Mouse (Mus musculus) neural tube, embryonic 15.5 days (tissue): Measurements from ENCODE around the gene 2310003L06Rik. TPM values are rescaled to one million over a fixed set of nuclear protein-coding genes. Genes with fewer than 3 reads are reported as not detected.

Experiments
- ATAC-seq: fragments of 200-750 bp; cut with Nextera tagmentation; 2 replicates; pipeline ENCODE4 v1.8.0; 2017; ENCODE audit warnings: mild to moderate bottlenecking, moderate TSS enrichment, moderate library complexity; ENCODE audit not compliant: low FRiP score
- H3K27ac ChIP-seq: fragments of 300-500 bp; sonication (generic); replicated peaks from 2 replicates; pipeline ENCODE4 v1.5.1; 2015; ENCODE audit warnings: mild to moderate bottlenecking, inconsistent platforms
- H3K27me3 ChIP-seq: fragments of 300-500 bp; sonication (generic); replicated peaks from 2 replicates; pipeline ENCODE4 v1.6.1; 2015; ENCODE audit warnings: inconsistent platforms
- H3K36me3 ChIP-seq: fragments of 300-500 bp; sonication (generic); 2 replicates; pipeline ENCODE4 v1.6.1; 2015; ENCODE audit warnings: inconsistent platforms
- H3K4me1 ChIP-seq: fragments of 300-500 bp; sonication (generic); 2 replicates; pipeline ENCODE4 v1.6.1; 2015; ENCODE audit warnings: inconsistent platforms
- H3K4me2 ChIP-seq: fragments of 300-500 bp; sonication (generic); 2 replicates; pipeline ENCODE4 v1.6.1; 2015; ENCODE audit warnings: inconsistent platforms, mild to moderate bottlenecking, moderate library complexity
- H3K4me3 ChIP-seq: fragments of 300-500 bp; sonication (generic); replicated peaks from 2 replicates; pipeline ENCODE4 v1.5.1; 2015; ENCODE audit warnings: mild to moderate bottlenecking, inconsistent platforms
- H3K9ac ChIP-seq: fragments of 300-500 bp; sonication (generic); replicated peaks from 2 replicates; pipeline ENCODE4 v1.6.1; 2015; ENCODE audit warnings: mild to moderate bottlenecking, inconsistent platforms
- H3K9me3 ChIP-seq: fragments of 300-500 bp; sonication (generic); replicated peaks from 2 replicates; pipeline ENCODE4 v1.6.1; 2016; ENCODE audit warnings: inconsistent platforms
- WGBS: fragments of 180-500 bp; shearing (Covaris S2); methylation state at CpG from one replicate; pipeline ENCODE4 v1.1.7; 2015; ENCODE audit warnings: mixed read lengths; 5-methylcytosine and 5-hydroxymethylcytosine counted together
- polyA plus RNA-seq: library from polyadenylated mRNA; unstranded; fragments of >200 nt; fragmentation: Nextera tagmentation; extraction: Ambion mirVana; gene quantifications from 2 replicates; pipeline ENCODE4 v1.2.1, GENCODE M21; 2015

Gene 2310003L06Rik
- not detected in 2 replicates for polyA plus RNA-seq

DNA sequence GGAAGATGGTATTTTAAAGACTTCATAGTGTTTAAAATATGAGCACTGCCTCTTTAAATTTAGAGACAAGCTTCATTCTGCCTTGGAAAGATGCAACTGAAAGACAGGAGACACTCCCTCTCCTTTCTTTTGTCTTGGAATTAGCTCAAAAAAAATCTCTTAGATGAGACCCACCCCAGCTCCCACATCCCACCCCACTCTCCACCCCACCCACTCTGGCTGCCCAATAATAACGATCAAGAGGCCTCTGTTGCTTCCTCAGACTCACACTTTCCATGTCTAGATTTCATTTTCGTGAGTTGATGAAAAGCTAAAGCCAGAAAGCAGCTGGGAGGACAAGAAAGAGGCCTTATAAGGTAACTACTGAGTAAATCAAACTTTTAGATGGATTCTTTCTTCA, at the start of gene 2310003L06Rik, which contains the start of gene Gm28434:
TSS of gene 2310003L06Rik (plus strand) at position 259 of the 400 bp plus-strand sequence.
TSS of gene Gm28434 (plus strand) at position 317 of the 400 bp plus-strand sequence.
- no peak for ATAC-seq
- Histone ChIP-seq H3K9me3 (no peaks in the 10 kb centered on the region), H3K4me2 (no peak within 1 kb of the TSS), H3K4me3 (no peak within 1 kb of the TSS), H3K27me3 (no peaks in the 10 kb centered on the region), H3K9ac (no peak within 1 kb of the TSS), H3K4me1 (no peaks in the 10 kb centered on the region), H3K27ac (no peak within 1 kb of the TSS), H3K36me3 (no peaks in the 10 kb centered on the region)
- WGBS: 69% methylated on average over 2 of the region's 2 CpGs

DNA sequence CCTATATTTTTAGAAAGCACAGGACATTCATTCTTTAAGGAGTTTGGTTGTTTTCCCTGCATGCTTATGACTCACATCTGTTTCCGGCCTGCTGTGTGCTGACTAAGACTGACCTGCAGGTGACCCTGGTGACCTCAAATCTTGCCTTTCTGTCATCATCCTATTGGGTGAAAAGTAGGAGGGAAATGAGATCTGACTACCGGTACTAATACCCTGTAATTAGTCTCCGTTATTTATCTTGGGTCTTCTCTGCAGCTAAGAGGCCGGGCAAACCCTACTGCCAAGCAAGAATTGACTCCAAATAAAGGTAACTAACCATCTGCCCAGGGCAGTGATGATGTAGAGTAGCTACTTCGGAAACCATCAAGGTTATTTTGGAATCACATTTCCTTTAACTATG, 43.9 kb upstream of the 2310003L06Rik start, which contains the start of gene Csn3:
TSS of gene Csn3 (plus strand) at position 208 of the 400 bp plus-strand sequence.
- Histone ChIP-seq H3K9ac (no peak within 1 kb of the TSS), H3K9me3 (no peaks in the 10 kb centered on the region), H3K4me1 (no peaks in the 10 kb centered on the region), H3K36me3 (no peaks in the 10 kb centered on the region), H3K27ac (no peak within 1 kb of the TSS), H3K4me3 (no peak within 1 kb of the TSS), H3K4me2 (no peak within 1 kb of the TSS), H3K27me3 (no peaks in the 10 kb centered on the region)
- 29% methylated on average over 5 of the region's 5 CpGs for WGBS
- ATAC-seq: no peak

- WGBS: 62% methylated on average over 1 of the region's 1 CpGs
- Histone ChIP-seq H3K36me3 (no peaks in the 10 kb centered on the region), H3K9ac (no peak overlapping the region), H3K4me3 (no peak overlapping the region), H3K27me3 (no peaks in the 10 kb centered on the region), H3K4me1 (no peaks in the 10 kb centered on the region), H3K4me2 (no peak overlapping the region), H3K9me3 (no peaks in the 10 kb centered on the region), H3K27ac (no peak overlapping the region)
- no peak for ATAC-seq
These were observed 37.7 kb upstream of the 2310003L06Rik start for GRCm38 (mm10) chr5:87931603-87932002.

DNA sequence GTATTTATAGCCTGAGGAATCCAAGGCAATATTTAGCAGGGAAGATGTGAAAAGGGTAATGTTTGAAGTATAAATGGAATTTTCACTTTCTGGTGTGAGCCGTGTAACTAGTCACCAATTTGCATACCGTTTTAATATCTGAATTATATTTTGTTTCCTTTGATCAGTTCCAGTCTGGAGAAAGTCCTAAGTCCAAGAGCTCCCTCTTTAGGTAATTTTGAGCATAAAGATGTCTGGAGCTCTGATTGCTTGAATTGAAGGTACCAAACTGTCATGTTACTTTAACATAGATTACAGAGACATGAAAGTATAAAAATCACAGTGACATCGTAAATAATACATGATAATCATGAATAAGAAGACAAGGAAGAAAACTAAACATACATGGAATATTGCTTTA, 28.5 kb upstream of the 2310003L06Rik start:
- H3K4me1 ChIP-seq: no peaks in the 10 kb centered on the region
- no peaks in the 10 kb centered on the region for H3K36me3 ChIP-seq
- no peak overlapping the region for H3K4me2 ChIP-seq
- no peak overlapping the region for H3K9ac ChIP-seq
- no peaks in the 10 kb centered on the region for H3K27me3 ChIP-seq
- H3K9me3 ChIP-seq: no peaks in the 10 kb centered on the region
- no peak overlapping the region for H3K27ac ChIP-seq
- 49% methylated on average over 3 of the region's 3 CpGs for WGBS
- H3K4me3 ChIP-seq: no peak overlapping the region
- ATAC-seq: no peak

DNA sequence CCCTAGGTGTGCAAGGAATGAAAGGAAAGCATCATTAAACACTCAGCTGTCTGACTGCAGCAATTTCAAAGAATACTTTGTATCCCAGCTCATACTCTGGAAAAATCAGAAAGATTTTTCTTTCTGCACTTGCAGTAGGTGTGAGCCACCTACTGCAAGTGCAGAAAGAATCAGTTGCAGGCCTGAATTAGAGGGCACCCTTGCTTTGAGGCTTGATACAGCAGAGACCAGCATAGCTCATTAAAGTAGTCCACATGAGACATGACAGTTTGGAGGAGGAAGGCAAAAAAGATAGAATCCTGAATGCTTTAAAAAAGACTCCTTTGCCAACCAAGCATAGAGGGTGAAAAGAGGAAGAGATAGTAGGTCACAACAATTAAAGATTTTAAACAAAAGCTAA, 26.7 kb upstream of the 2310003L06Rik start:
- Histone ChIP-seq H3K9ac (no peak overlapping the region), H3K36me3 (no peaks in the 10 kb centered on the region), H3K27me3 (no peaks in the 10 kb centered on the region), H3K4me2 (no peak overlapping the region), H3K4me3 (no peak overlapping the region), H3K4me1 (no peaks in the 10 kb centered on the region), H3K9me3 (no peaks in the 10 kb centered on the region), H3K27ac (no peak overlapping the region)
- no peak for ATAC-seq

- no peak for ATAC-seq
- H3K36me3 ChIP-seq: no peaks in the 10 kb centered on the region
These were observed 17.4 kb upstream of the 2310003L06Rik start for GRCm38 (mm10) chr5:87951836-87952235.

DNA sequence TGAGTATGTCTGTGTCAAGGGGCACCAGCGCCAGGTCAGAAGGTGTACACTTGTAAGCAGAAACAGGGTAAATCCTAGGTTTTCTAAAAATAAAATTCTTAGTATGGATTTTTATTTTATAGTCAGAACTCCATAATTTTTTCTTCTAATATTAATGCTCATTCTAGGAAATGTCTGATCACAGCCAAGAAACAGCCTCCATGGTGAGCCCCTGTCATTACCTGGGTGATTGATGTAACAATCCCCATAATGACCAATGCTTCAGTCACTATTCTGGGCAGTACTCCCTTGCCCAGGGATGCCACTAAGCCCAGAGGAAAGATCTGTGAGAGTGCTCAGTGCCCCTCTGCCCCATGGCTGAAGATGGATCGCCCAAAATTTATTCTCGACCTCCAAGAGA, 9.9 kb downstream of the 2310003L06Rik start, which contains the start of gene Cabs1:
TSS of gene Cabs1 (plus strand) at position 301 of the 400 bp plus-strand sequence.
- 91% methylated on average over 3 of the region's 3 CpGs for WGBS
- no peak for ATAC-seq

More at GRCm38 (mm10) chr5:87951836-87952235, 17.4 kb upstream of the 2310003L06Rik start:
- no peaks in the 10 kb centered on the region for H3K9me3 ChIP-seq
- no peaks in the 10 kb centered on the region for H3K27me3 ChIP-seq
- H3K4me1 ChIP-seq: no peaks in the 10 kb centered on the region
- no peak overlapping the region for H3K4me3 ChIP-seq
- H3K27ac ChIP-seq: no peak overlapping the region
- no peak overlapping the region for H3K4me2 ChIP-seq
- no peak overlapping the region for H3K9ac ChIP-seq

DNA sequence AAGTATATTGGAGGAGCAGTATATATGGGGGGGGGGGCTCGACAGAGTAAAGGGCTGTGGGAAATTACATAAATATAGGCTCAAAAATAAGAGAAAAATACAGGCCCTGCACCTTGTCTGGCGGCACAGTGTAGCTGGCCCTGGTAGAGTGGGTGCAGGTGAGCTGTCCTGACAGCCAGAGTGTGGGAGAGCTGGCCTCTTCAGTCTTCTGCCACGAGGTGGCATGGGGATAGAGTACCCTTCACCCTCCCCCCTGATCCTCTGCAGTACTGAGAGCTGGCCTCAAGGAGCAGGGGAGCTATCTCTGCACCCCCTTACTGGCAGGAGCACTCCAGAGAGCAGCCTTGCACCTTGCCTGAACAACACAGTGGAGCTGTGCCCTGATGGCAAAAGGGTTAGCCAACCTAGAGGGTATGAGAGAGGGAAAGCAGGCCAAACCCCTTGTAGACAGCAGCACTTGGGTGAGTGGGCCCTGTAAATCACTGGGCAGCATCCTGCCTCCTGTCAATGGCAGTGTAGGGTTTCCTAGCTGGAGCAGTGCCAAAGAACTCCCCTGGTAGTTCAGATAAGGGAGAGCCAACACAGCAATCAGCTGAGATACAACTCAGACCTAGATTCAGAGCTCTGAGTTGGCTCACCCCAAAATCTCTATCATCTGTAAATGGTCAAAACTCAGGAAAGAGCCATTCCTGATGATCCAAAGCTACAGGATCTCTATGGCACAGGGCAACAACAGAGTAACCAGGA, 13.4 kb downstream of the 2310003L06Rik start:
- Histone ChIP-seq H3K4me1 (no peaks in the 10 kb centered on the region), H3K9ac (no peak overlapping the region), H3K9me3 (no peaks in the 10 kb centered on the region), H3K4me3 (no peak overlapping the region), H3K4me2 (no peak overlapping the region), H3K36me3 (no peaks in the 10 kb centered on the region), H3K27ac (no peak overlapping the region), H3K27me3 (no peaks in the 10 kb centered on the region)
- WGBS: 72% methylated on average over 3 of the region's 3 CpGs
- ATAC-seq: no peak; the same call in 1 of the 2 replicates

More for the DNA sequence above, 9.9 kb downstream of the 2310003L06Rik start, which contains the start of gene Cabs1:
- no peak within 1 kb of the TSS for H3K4me3 ChIP-seq
- H3K9ac ChIP-seq: no peak within 1 kb of the TSS
- H3K27ac ChIP-seq: no peak within 1 kb of the TSS
- no peaks in the 10 kb centered on the region for H3K27me3 ChIP-seq
- no peak within 1 kb of the TSS for H3K4me2 ChIP-seq
- no peaks in the 10 kb centered on the region for H3K9me3 ChIP-seq
- no peaks in the 10 kb centered on the region for H3K4me1 ChIP-seq
- no peaks in the 10 kb centered on the region for H3K36me3 ChIP-seq

DNA sequence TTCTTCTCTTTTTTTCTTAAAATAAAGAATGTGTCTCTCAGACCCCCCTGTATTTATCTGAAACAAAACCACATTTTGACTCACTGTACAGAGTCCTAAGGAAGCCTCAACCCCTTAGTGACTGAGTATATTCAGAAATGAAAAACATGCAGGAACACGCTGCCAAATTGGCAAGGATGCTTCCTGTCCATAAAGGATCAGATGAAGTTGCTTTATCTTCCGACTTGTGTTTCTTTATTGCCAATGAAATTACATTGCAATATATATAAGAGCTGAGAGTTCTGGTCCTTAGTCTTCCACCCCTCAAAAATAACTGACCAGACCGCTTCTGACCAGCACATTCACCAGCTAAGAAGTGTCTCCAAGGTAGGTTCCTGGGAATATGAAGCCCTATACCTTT, 33.0 kb downstream of the 2310003L06Rik start, which contains the start of gene Smr3a:
TSS of gene Smr3a (plus strand) at position 301 of the 400 bp plus-strand sequence.
- H3K4me2 ChIP-seq: no peak within 1 kb of the TSS
- no peaks in the 10 kb centered on the region for H3K36me3 ChIP-seq
- H3K4me3 ChIP-seq: no peak within 1 kb of the TSS
- ATAC-seq: no peak
- no peak within 1 kb of the TSS for H3K9ac ChIP-seq
- H3K27ac ChIP-seq: no peak within 1 kb of the TSS
- no peaks in the 10 kb centered on the region for H3K4me1 ChIP-seq
- H3K27me3 ChIP-seq: no peaks in the 10 kb centered on the region
- 94% methylated on average over 3 of the region's 3 CpGs for WGBS
- H3K9me3 ChIP-seq: no peaks in the 10 kb centered on the region

DNA sequence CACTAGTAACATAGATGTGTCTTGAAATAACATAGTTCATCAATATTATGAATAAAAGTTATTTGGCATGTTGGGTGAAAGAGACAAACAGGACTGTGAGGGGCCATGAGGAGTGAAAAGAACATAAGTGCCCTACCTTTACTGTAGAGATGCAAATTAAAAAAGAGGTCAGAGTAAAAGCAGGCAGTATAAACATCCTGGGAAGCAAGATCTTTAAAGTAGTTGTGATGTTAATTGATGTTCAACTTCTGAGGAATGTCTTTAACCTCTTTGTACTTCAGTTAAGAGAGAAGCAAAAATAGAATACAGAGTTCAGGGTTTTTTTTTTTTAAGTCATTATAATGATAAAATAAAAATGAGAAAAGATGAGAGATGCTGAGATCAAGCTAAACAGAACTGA, 36.0 kb downstream of the 2310003L06Rik start:
- H3K4me3 ChIP-seq: no peak overlapping the region
- no peak for ATAC-seq
- H3K4me2 ChIP-seq: no peak overlapping the region
- H3K4me1 ChIP-seq: no peaks in the 10 kb centered on the region
- H3K36me3 ChIP-seq: no peaks in the 10 kb centered on the region
- no peaks in the 10 kb centered on the region for H3K9me3 ChIP-seq
- H3K9ac ChIP-seq: no peak overlapping the region
- H3K27ac ChIP-seq: no peak overlapping the region
- H3K27me3 ChIP-seq: no peaks in the 10 kb centered on the region
